Mouse (Mus musculus): ENCODE data around the gene Smad6. TPM values are rescaled to one million over a fixed set of nuclear protein-coding genes. Genes with fewer than 3 reads are reported as not detected.

Smad6 gene
- polyA plus RNA-seq, 1 experiment: 2.7 TPM

GRCm38 (mm10) chr9:64057903-64058650 lies 36.2 kb upstream of the Smad6 start:
- no peak overlapping the region for H3K4me3 ChIP-seq (ENCODE audit: low read depth, low read length)
- H3K9ac ChIP-seq (ENCODE audit: low read depth, poor library complexity, severe bottlenecking): no peak overlapping the region
- peaks cover 7% of the 10 kb centered on the region for H3K4me1 ChIP-seq (ENCODE audit: control insufficient read depth, insufficient read depth, low read length)
- H3K36me3 ChIP-seq (ENCODE audit: control insufficient read depth, insufficient read depth, low read length, poor library complexity, severe bottlenecking): no peaks in the 10 kb centered on the region
- H3K27ac ChIP-seq (ENCODE audit: insufficient read depth, low read length): no peak overlapping the region
- no peaks in the 10 kb centered on the region for H3K9me3 ChIP-seq (replicated peaks; ENCODE audit: control insufficient read depth, insufficient read depth, low read length, poor library complexity, severe bottlenecking)
- H3K27me3 ChIP-seq (ENCODE audit: control insufficient read depth, insufficient read depth, low read length, poor library complexity, severe bottlenecking): no peaks in the 10 kb centered on the region
- TF ChIP-seq CTCF (IDR thresholded peaks at IDR 0.05; ENCODE audit: low read depth, low read length) (no peak), EP300 (IDR thresholded peaks at IDR 0.05; ENCODE audit: insufficient read depth, low read depth, low read length) (no peak), POLR2A (IDR thresholded peaks at IDR 0.05; ENCODE audit: insufficient read depth, low read length) (no peak)

- TF ChIP-seq CTCF (IDR thresholded peaks at IDR 0.05; ENCODE audit: low read depth, low read length) (no peak), EP300 (IDR thresholded peaks at IDR 0.05; ENCODE audit: insufficient read depth, low read depth, low read length) (no peak), POLR2A (IDR thresholded peaks at IDR 0.05; ENCODE audit: insufficient read depth, low read length) (no peak)
- H3K36me3 ChIP-seq (ENCODE audit: control insufficient read depth, insufficient read depth, low read length, poor library complexity, severe bottlenecking): no peaks in the 10 kb centered on the region
- H3K27ac ChIP-seq (ENCODE audit: insufficient read depth, low read length): no peak overlapping the region
- no peak overlapping the region for H3K9ac ChIP-seq (ENCODE audit: low read depth, poor library complexity, severe bottlenecking)
- H3K4me1 ChIP-seq (ENCODE audit: control insufficient read depth, insufficient read depth, low read length): peaks cover 5% of the 10 kb centered on the region
- H3K9me3 ChIP-seq (replicated peaks; ENCODE audit: control insufficient read depth, insufficient read depth, low read length, poor library complexity, severe bottlenecking): no peaks in the 10 kb centered on the region
- H3K4me3 ChIP-seq (ENCODE audit: low read depth, low read length): peak overlapping the region; percentile 1; the same call in 1 of the 2 replicates
- H3K27me3 ChIP-seq (ENCODE audit: control insufficient read depth, insufficient read depth, low read length, poor library complexity, severe bottlenecking): no peaks in the 10 kb centered on the region
These were observed 33.3 kb upstream of the Smad6 start for GRCm38 (mm10) chr9:64055162-64055561.

GRCm38 (mm10) chr9:64053786-64054185 lies 31.9 kb upstream of the Smad6 start:
- no peak for TF ChIP-seq CTCF (IDR thresholded peaks at IDR 0.05; ENCODE audit: low read depth, low read length)
- no peak for TF ChIP-seq EP300 (IDR thresholded peaks at IDR 0.05; ENCODE audit: insufficient read depth, low read depth, low read length)
- no peak for TF ChIP-seq POLR2A (IDR thresholded peaks at IDR 0.05; ENCODE audit: insufficient read depth, low read length)
- Histone ChIP-seq H3K4me3 (ENCODE audit: low read depth, low read length) (no peak overlapping the region), H3K9ac (ENCODE audit: low read depth, poor library complexity, severe bottlenecking) (no peak overlapping the region), H3K4me1 (ENCODE audit: control insufficient read depth, insufficient read depth, low read length) (peaks cover 5% of the 10 kb centered on the region), H3K27me3 (ENCODE audit: control insufficient read depth, insufficient read depth, low read length, poor library complexity, severe bottlenecking) (no peaks in the 10 kb centered on the region), H3K27ac (ENCODE audit: insufficient read depth, low read length) (no peak overlapping the region), H3K36me3 (ENCODE audit: control insufficient read depth, insufficient read depth, low read length, poor library complexity, severe bottlenecking) (no peaks in the 10 kb centered on the region), H3K9me3 (replicated peaks; ENCODE audit: control insufficient read depth, insufficient read depth, low read length, poor library complexity, severe bottlenecking) (no peaks in the 10 kb centered on the region)

- no peak overlapping the region for H3K4me3 ChIP-seq (ENCODE audit: low read depth, low read length)
- H3K4me1 ChIP-seq (ENCODE audit: control insufficient read depth, insufficient read depth, low read length): peaks cover 5% of the 10 kb centered on the region
- no peaks in the 10 kb centered on the region for H3K36me3 ChIP-seq (ENCODE audit: control insufficient read depth, insufficient read depth, low read length, poor library complexity, severe bottlenecking)
- H3K9me3 ChIP-seq (replicated peaks; ENCODE audit: control insufficient read depth, insufficient read depth, low read length, poor library complexity, severe bottlenecking): no peaks in the 10 kb centered on the region
- TF ChIP-seq CTCF (IDR thresholded peaks at IDR 0.05; ENCODE audit: low read depth, low read length) (no peak), EP300 (IDR thresholded peaks at IDR 0.05; ENCODE audit: insufficient read depth, low read depth, low read length) (no peak), POLR2A (IDR thresholded peaks at IDR 0.05; ENCODE audit: insufficient read depth, low read length) (no peak)
- H3K27ac ChIP-seq (ENCODE audit: insufficient read depth, low read length): peak overlapping the region; percentile 57; the same call in 1 of the 2 replicates
- no peaks in the 10 kb centered on the region for H3K27me3 ChIP-seq (ENCODE audit: control insufficient read depth, insufficient read depth, low read length, poor library complexity, severe bottlenecking)
- peak overlapping the region; percentile 29; the same call in 1 of the 2 replicates for H3K9ac ChIP-seq (ENCODE audit: low read depth, poor library complexity, severe bottlenecking)
These were observed 29.4 kb upstream of the Smad6 start for GRCm38 (mm10) chr9:64051241-64051640.

GRCm38 (mm10) chr9:64050513-64051065 lies 28.7 kb upstream of the Smad6 start:
- no peak for TF ChIP-seq CTCF (IDR thresholded peaks at IDR 0.05; ENCODE audit: low read depth, low read length)
- no peak for TF ChIP-seq POLR2A (IDR thresholded peaks at IDR 0.05; ENCODE audit: insufficient read depth, low read length)
- no peak for TF ChIP-seq EP300 (IDR thresholded peaks at IDR 0.05; ENCODE audit: insufficient read depth, low read depth, low read length)
- peak overlapping the region; percentile 7; the same call in 1 of the 2 replicates for H3K4me3 ChIP-seq (ENCODE audit: low read depth, low read length)
- no peaks in the 10 kb centered on the region for H3K9me3 ChIP-seq (replicated peaks; ENCODE audit: control insufficient read depth, insufficient read depth, low read length, poor library complexity, severe bottlenecking)
- no peaks in the 10 kb centered on the region for H3K36me3 ChIP-seq (ENCODE audit: control insufficient read depth, insufficient read depth, low read length, poor library complexity, severe bottlenecking)
- peaks cover 5% of the 10 kb centered on the region for H3K4me1 ChIP-seq (ENCODE audit: control insufficient read depth, insufficient read depth, low read length)
- H3K27ac ChIP-seq (ENCODE audit: insufficient read depth, low read length): peak overlapping the region; percentile 57
- peak overlapping the region; percentile 29 for H3K9ac ChIP-seq (ENCODE audit: low read depth, poor library complexity, severe bottlenecking)
- H3K27me3 ChIP-seq (ENCODE audit: control insufficient read depth, insufficient read depth, low read length, poor library complexity, severe bottlenecking): no peaks in the 10 kb centered on the region
